Mouse (Mus musculus): ENCODE data around the gene Prkci. TPM values are rescaled to one million over a fixed set of nuclear protein-coding genes. Genes with fewer than 3 reads are reported as not detected.

Prkci gene
- polyA plus RNA-seq, 1 experiment = 41.4 TPM

DNA sequence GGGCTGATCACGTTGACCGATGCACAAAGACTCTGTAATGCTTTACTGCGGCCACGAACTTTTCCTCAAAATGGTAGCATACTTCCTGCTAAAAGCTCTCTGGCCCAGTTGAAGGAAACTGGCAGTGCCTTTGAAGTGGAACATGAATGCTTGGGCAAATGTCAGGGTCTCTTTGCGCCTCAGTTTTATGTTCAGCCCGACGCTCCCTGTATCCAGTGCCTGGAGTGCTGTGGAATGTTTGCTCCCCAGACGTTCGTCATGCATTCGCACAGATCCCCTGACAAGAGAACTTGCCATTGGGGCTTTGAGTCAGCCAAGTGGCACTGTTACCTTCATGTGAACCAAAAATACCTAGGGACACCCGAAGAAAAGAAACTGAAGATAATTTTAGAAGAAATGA lies 102.4 kb downstream of the Prkci start:
- Histone ChIP-seq H3K4me3 (ENCODE audit: insufficient read depth, low read length) (no peak overlapping the region), H3K27ac (ENCODE audit: insufficient read depth, low read length) (no peak overlapping the region), H3K4me1 (ENCODE audit: control insufficient read depth, insufficient read depth, low read length) (peaks cover 8% of the 10 kb centered on the region)
- TF ChIP-seq POLR2A (IDR thresholded peaks at IDR 0.05; ENCODE audit: extremely low read depth, insufficient read depth, low read length) = no peak
- no peak for TF ChIP-seq CTCF (IDR thresholded peaks at IDR 0.05; ENCODE audit: extremely low read depth, insufficient read depth, low read length)

DNA sequence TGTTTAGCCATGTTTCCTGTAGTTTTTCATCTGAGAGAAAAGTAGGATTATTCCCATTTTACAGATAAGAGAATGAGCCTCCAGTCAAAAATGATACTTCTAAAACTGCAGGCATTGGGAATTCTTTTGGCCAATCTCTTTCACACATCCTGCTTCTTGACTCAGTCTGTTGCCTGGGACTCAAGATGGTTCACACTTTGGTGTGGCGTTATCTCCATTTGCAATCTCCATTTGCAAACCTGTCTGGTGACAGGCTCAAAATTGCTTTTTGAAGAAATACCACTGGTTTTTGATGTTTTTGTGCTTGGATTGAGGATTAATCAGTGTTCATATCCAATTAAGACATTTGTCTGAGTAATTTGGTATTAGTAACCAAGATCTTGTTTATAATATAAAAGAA lies 103.0 kb downstream of the Prkci start:
- TF ChIP-seq CTCF (IDR thresholded peaks at IDR 0.05; ENCODE audit: extremely low read depth, insufficient read depth, low read length) = no peak
- no peak overlapping the region for H3K4me3 ChIP-seq (ENCODE audit: insufficient read depth, low read length)
- no peak overlapping the region for H3K27ac ChIP-seq (ENCODE audit: insufficient read depth, low read length)
- H3K4me1 ChIP-seq (ENCODE audit: control insufficient read depth, insufficient read depth, low read length) = peaks cover 8% of the 10 kb centered on the region

DNA sequence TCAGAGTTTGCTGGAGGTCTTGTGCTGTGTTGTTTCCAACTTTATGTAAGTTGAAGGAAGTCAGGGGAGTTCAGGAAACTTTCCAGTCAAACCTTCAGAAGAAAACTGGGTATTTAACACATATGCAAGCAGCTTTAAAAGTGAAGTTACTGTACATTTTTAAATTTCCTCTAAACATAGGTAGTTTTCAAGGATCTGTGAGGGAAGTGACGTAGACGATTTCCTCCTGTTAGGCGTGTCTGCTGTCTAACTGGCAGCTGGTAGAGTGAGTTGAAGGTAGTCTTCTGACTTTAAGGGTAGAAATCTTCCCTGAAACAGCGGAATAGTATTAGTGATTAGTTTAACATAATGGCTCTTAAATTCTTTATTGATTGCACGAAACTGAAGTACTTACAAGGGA lies 104.5 kb downstream of the Prkci start:
- Histone ChIP-seq H3K4me1 (ENCODE audit: control insufficient read depth, insufficient read depth, low read length) (peaks cover 8% of the 10 kb centered on the region), H3K4me3 (ENCODE audit: insufficient read depth, low read length) (no peak overlapping the region), H3K27ac (ENCODE audit: insufficient read depth, low read length) (no peak overlapping the region)
- TF ChIP-seq POLR2A (IDR thresholded peaks at IDR 0.05; ENCODE audit: extremely low read depth, insufficient read depth, low read length) (no peak), CTCF (IDR thresholded peaks at IDR 0.05; ENCODE audit: extremely low read depth, insufficient read depth, low read length) (no peak)

DNA sequence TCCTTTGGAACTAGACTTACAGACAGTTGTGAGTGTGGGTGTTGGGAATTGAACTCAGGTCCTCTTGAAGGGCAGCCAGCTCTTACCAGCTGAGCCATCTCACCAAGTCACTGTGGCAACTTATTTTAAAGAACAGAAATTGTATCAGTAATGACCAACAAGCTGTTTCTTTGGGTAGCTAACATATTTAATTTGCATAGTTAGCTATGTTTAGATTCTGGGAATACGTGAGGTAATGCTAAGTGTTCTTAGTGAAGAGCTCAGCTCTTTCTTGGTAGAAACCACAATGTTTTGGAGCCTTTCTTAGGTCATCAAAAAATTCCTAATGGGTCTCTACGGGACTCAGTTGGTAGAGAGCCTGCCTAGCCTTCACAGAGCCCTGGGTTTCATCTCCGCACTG lies 105.3 kb downstream of the Prkci start:
- H3K4me1 ChIP-seq (ENCODE audit: control insufficient read depth, insufficient read depth, low read length) = peaks cover 8% of the 10 kb centered on the region
- H3K4me3 ChIP-seq (ENCODE audit: insufficient read depth, low read length) = no peak overlapping the region
- TF ChIP-seq POLR2A (IDR thresholded peaks at IDR 0.05; ENCODE audit: extremely low read depth, insufficient read depth, low read length) (no peak), CTCF (IDR thresholded peaks at IDR 0.05; ENCODE audit: extremely low read depth, insufficient read depth, low read length) (no peak)
- H3K27ac ChIP-seq (ENCODE audit: insufficient read depth, low read length) = no peak overlapping the region

Other genes starting within 250 kb of the Prkci start
- 0.04 TPM in 1 of 2 replicates, not detected in the other for gene Samd7, start 249.5 kb upstream of the Prkci start, polyA plus RNA-seq (2012; rRNA removed)
- gene Sec62, start 202.9 kb upstream of the Prkci start, polyA plus RNA-seq (2012; rRNA removed) = 89.9 and 90.7 TPM in 2 replicates
- 1.5 and 2.6 TPM in 2 replicates for gene Gpr160, start 139.8 kb upstream of the Prkci start, polyA plus RNA-seq (2012; rRNA removed)
- gene Phc3, start 26.3 kb upstream of the Prkci start, polyA plus RNA-seq (2012; rRNA removed) = 22.0 and 22.3 TPM in 2 replicates
- gene Skil, start 99.3 kb downstream of the Prkci start, polyA plus RNA-seq (2012; rRNA removed) = 23.5 and 24.2 TPM in 2 replicates
- gene Cldn11, start 154.2 kb downstream of the Prkci start, polyA plus RNA-seq (2012; rRNA removed) = 267 and 352 TPM in 2 replicates